Mouse (Mus musculus) cerebellum, adult 8-10 months (tissue): ENCODE results near the gene Usp32.

Source experiments
- DNase-seq: peaks from one replicate; pipeline ENCODE4 v3.0.0; 2022

Gene Usp32

GRCm38 (mm10) chr11:84945841-84946240 lies 194.1 kb downstream of the Usp32 start:
- DNase-seq = no peak

GRCm38 (mm10) chr11:84944639-84945435 lies 195.1 kb downstream of the Usp32 start:
- DNase-seq = no peak

- no peak for DNase-seq
Observed at GRCm38 (mm10) chr11:84943948-84944347, 196.0 kb downstream of the Usp32 start.

GRCm38 (mm10) chr11:84940140-84940539 lies 199.8 kb downstream of the Usp32 start:
- no peak for DNase-seq

- DNase-seq = no peak
Observed at GRCm38 (mm10) chr11:84939508-84940053, 200.4 kb downstream of the Usp32 start.
